ENCODE assay signal across 9 mouse cellular contexts in genomic region chr12:28055518-28056280, GRCm38 (mm10).
DNase-seq lines count a peak whose midpoint lies in the region; ATAC-seq lines count a peak whose summit lies in the region.
"Had no signal": no experiment of that assay in that cellular context is flagged by ENCODE, and none has a peak within 500 bp of the region (broad histone marks: within the 10 kb centered on the region; RNA-seq: fewer than 3 reads in every experiment).

No protein-coding gene starts in this region.

- peak; percentile 87 for ATAC-seq in neural tube, embryonic 14.5 days (ENCODE audit: low read depth)

- DNase-seq in kidney, postnatal 4 days: peak; percentile 59 to 74
- DNase-seq in kidney, adult 9 months: no peak
- DNase-seq in cerebellum, postnatal 36 days: peak; percentile 4 to 9
- peak; percentile 65 for DNase-seq in layer of hippocampus, adult 11-12 months (ENCODE audit: low spot score)
- no peak for DNase-seq in gastrocnemius, postnatal 4 days (ENCODE audit: low spot score in 2 of 2)
- DNase-seq in testis, postnatal 14 days (ENCODE audit: low spot score): no peak
- no peak for DNase-seq in gastrocnemius, postnatal 14 days

- H3K4me2 ChIP-seq in neural tube, embryonic 14.5 days (ENCODE audit: low read depth, low read length): no peak overlapping the region

- no peak overlapping the region for H3K4me3 ChIP-seq in neural tube, embryonic 14.5 days (ENCODE audit: low read depth, low read length)
- H3K4me3 ChIP-seq: myocyte had no signal

- no peaks in the 10 kb centered on the region for H3K36me3 ChIP-seq in neural tube, embryonic 14.5 days (ENCODE audit: control insufficient read depth, insufficient read depth, low read length)

- peaks cover 10% of the 10 kb centered on the region for H3K4me1 ChIP-seq in neural tube, embryonic 14.5 days (ENCODE audit: control insufficient read depth, insufficient read depth, low read length)

- intact Hi-C loops in gastrocnemius, postnatal 14 days (cut with DNase I; ENCODE audit: low total_unique reads): no loop called here

- H3K9me3 ChIP-seq in neural tube, embryonic 14.5 days (ENCODE audit: control insufficient read depth, low read length): no peaks in the 10 kb centered on the region

- WGBS in neural tube, embryonic 14.5 days: 22% methylated on average over 4 of the region's 4 CpGs

- peak overlapping the region; percentile 48; the same call in 1 of the 2 replicates for H3K27ac ChIP-seq in neural tube, embryonic 14.5 days (ENCODE audit: low read depth, low read length)

- H3K27me3 ChIP-seq in neural tube, embryonic 14.5 days (ENCODE audit: control insufficient read depth, insufficient read depth, low read length): no peaks in the 10 kb centered on the region

- H3K9ac ChIP-seq in neural tube, embryonic 14.5 days (replicated peaks; ENCODE audit: low read depth, low read length): no peak overlapping the region

Comparison
In these comparisons a context has a peak if more than half of its experiments do, and no peak if none do; other contexts are left out.
1. DNase-seq: peak in kidney, postnatal 4 days (2 of 2), cerebellum, postnatal 36 days (2 of 2) and layer of hippocampus, adult 11-12 months (single experiment); none in kidney, adult 9 months (single experiment), gastrocnemius, postnatal 4 days (0 of 2), testis, postnatal 14 days (single experiment) and gastrocnemius, postnatal 14 days (single experiment).